Mouse (Mus musculus) small intestine, adult 2 months (tissue): Measurements from ENCODE around the gene Tex36.

Experiments
- CTCF ChIP-seq: fragments of 200-500 bp; IDR thresholded peaks from 2 replicates; pipeline ENCODE4 v1.5.1; 2012; ENCODE audit warnings: low read depth, mild to moderate bottlenecking, control low read depth, inconsistent platforms, low read length, moderate library complexity, mixed read lengths; ENCODE audit not compliant: insufficient replicate concordance, insufficient read length; ENCODE audit errors: extremely low read depth
- POLR2A ChIP-seq: fragments of 200-500 bp; IDR thresholded peaks from 2 replicates; pipeline ENCODE4 v1.6.1; 2012; ENCODE audit warnings: low read depth, mild to moderate bottlenecking, control low read depth, inconsistent platforms, low read length, moderate library complexity

DNA sequence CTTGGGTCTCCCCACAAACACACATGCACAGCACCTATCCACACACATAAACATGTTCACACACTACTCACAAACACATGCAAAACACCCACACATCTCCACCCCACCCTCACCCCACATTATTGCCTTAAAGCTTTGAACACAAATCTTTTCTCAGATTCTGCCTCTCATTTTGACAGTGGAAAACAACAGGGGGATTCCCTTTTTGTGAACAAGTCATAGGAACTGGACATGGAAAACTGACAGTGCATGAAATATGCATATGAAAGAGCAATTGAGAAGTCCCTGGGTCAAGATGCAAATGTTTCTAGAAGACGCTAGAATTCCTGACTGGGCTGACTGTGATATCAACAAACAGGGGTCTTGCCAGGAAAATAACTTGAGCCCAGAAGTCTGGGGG is 1.4 kb downstream of the Tex36 start:
- TF ChIP-seq POLR2A, result no peak
- TF ChIP-seq CTCF, result no peak
